Mouse (Mus musculus) heart, embryonic 10.5 days (tissue): ENCODE measurements around the gene Cdh24. TPM values are rescaled to one million over a fixed set of nuclear protein-coding genes. Genes with fewer than 3 reads are reported as not detected.
A peak's percentile ranks its signal among the peaks of the same experiment; 100 is the strongest.

Source experiments
- DNase-seq: peaks from one replicate; pipeline ENCODE4 v3.0.0-alpha.2; 2017; ENCODE audit warnings: low spot score
- H3K27ac ChIP-seq: fragments of 300-500 bp; sonication (generic); 2 replicates; pipeline ENCODE4 v1.5.1; 2016; ENCODE audit warnings: mild to moderate bottlenecking
- H3K27me3 ChIP-seq: fragments of 300-500 bp; sonication (generic); 2 replicates; pipeline ENCODE4 v1.6.1; 2016; ENCODE audit warnings: mild to moderate bottlenecking; ENCODE audit not compliant: poor library complexity, insufficient read depth, severe bottlenecking
- H3K36me3 ChIP-seq: fragments of 300-500 bp; sonication (generic); 2 replicates; pipeline ENCODE4 v1.6.1; 2016; ENCODE audit warnings: mild to moderate bottlenecking, moderate library complexity
- H3K4me1 ChIP-seq: fragments of 300-500 bp; sonication (generic); 2 replicates; pipeline ENCODE4 v1.6.1; 2016; ENCODE audit warnings: mild to moderate bottlenecking
- H3K4me3 ChIP-seq: fragments of 300-500 bp; sonication (generic); 2 replicates; pipeline ENCODE4 v1.5.1; 2016; ENCODE audit warnings: mild to moderate bottlenecking, moderate library complexity
- H3K9me3 ChIP-seq: fragments of 300-500 bp; sonication (generic); 2 replicates; pipeline ENCODE4 v1.6.1; 2016; ENCODE audit warnings: mild to moderate bottlenecking, moderate library complexity
- WGBS: fragments of 180-500 bp; shearing (Covaris S2); methylation state at CpG from one replicate; pipeline ENCODE4 v1.1.7; 2016; 5-methylcytosine and 5-hydroxymethylcytosine counted together
- polyA plus RNA-seq: library from polyadenylated mRNA; unstranded; fragments of >200 nt; fragmentation: Nextera tagmentation; extraction: Ambion mirVana; gene quantifications from 2 replicates; pipeline ENCODE4 v1.2.1, GENCODE M21; 2016

Cdh24 gene
- polyA plus RNA-seq: 2.5 and 4.4 TPM in 2 replicates

GRCm38 (mm10) chr14:54641305-54641969, at the start of gene Cdh24:
Cdh24 (minus strand) TSS chr14:54641364.
- under 1% methylated on average over 51 of the region's 52 CpGs for WGBS
- Histone ChIP-seq H3K36me3 (peaks cover 68% of the 10 kb centered on the region), H3K4me3 (peak within 1 kb of the TSS; percentile 84), H3K27me3 (no peaks in the 10 kb centered on the region), H3K9me3 (no peaks in the 10 kb centered on the region), H3K4me1 (peaks cover 36% of the 10 kb centered on the region), H3K27ac (peak within 1 kb of the TSS; percentile 91)
- peak; percentile 94 for DNase-seq

GRCm38 (mm10) chr14:54687251-54687650, 46.1 kb upstream of the Cdh24 start:
- DNase-seq: no peak
- no peaks in the 10 kb centered on the region for H3K9me3 ChIP-seq
- WGBS: 9% methylated on average over 8 of the region's 8 CpGs
- H3K27ac ChIP-seq: peak overlapping the region; percentile 98
- H3K4me1 ChIP-seq: peaks cover 20% of the 10 kb centered on the region
- no peaks in the 10 kb centered on the region for H3K27me3 ChIP-seq
- H3K4me3 ChIP-seq: peak overlapping the region; percentile 93
- H3K36me3 ChIP-seq: peaks cover 37% of the 10 kb centered on the region

- under 1% methylated on average over 44 of the region's 44 CpGs for whole genome bisulfite sequencing
- DNase-seq: peak; percentile 100
- Histone ChIP-seq H3K27me3 (no peaks in the 10 kb centered on the region), H3K9me3 (no peaks in the 10 kb centered on the region), H3K4me3 (peak within 1 kb of the TSS; percentile 93), H3K4me1 (peaks cover 20% of the 10 kb centered on the region), H3K27ac (peak within 1 kb of the TSS; percentile 98), H3K36me3 (peaks cover 43% of the 10 kb centered on the region)
These were observed 45.5 kb upstream of the Cdh24 start, which contains the start of gene Acin1 for GRCm38 (mm10) chr14:54686522-54687143. Acin1 (minus strand) TSS chr14:54686931.

GRCm38 (mm10) chr14:54686063-54686521, 44.9 kb upstream of the Cdh24 start, which contains the start of gene 1700123O20Rik:
1700123O20Rik (plus strand) TSS chr14:54686216.
- Histone ChIP-seq H3K4me3 (peak within 1 kb of the TSS; percentile 93), H3K27me3 (no peaks in the 10 kb centered on the region), H3K9me3 (no peaks in the 10 kb centered on the region), H3K4me1 (peaks cover 20% of the 10 kb centered on the region), H3K27ac (peak within 1 kb of the TSS; percentile 98), H3K36me3 (peaks cover 47% of the 10 kb centered on the region)
- 0% methylated on average over 41 of the region's 41 CpGs for WGBS
- peak; percentile 96 for DNase-seq

GRCm38 (mm10) chr14:54685471-54685870, 44.3 kb upstream of the Cdh24 start:
- H3K9me3 ChIP-seq: no peaks in the 10 kb centered on the region
- DNase-seq: no peak
- no peaks in the 10 kb centered on the region for H3K27me3 ChIP-seq
- WGBS: 11% methylated on average over 8 of the region's 8 CpGs
- H3K4me1 ChIP-seq: peaks cover 20% of the 10 kb centered on the region
- H3K27ac ChIP-seq: peak overlapping the region; percentile 98
- peak overlapping the region; percentile 93 for H3K4me3 ChIP-seq
- H3K36me3 ChIP-seq: peaks cover 45% of the 10 kb centered on the region

- no peak overlapping the region for H3K27ac ChIP-seq
- no peaks in the 10 kb centered on the region for H3K27me3 ChIP-seq
- 90% methylated on average over 3 of the region's 3 CpGs for WGBS
- no peak for DNase-seq
- H3K4me3 ChIP-seq: no peak overlapping the region
- H3K9me3 ChIP-seq: no peaks in the 10 kb centered on the region
- peaks cover 55% of the 10 kb centered on the region for H3K36me3 ChIP-seq
- H3K4me1 ChIP-seq: peaks cover 9% of the 10 kb centered on the region
These were observed 41.2 kb upstream of the Cdh24 start for GRCm38 (mm10) chr14:54682396-54682795.

- DNase-seq: no peak
- no peaks in the 10 kb centered on the region for H3K4me1 ChIP-seq
- H3K9me3 ChIP-seq: no peaks in the 10 kb centered on the region
- no peaks in the 10 kb centered on the region for H3K27me3 ChIP-seq
- peaks cover 88% of the 10 kb centered on the region for H3K36me3 ChIP-seq
- H3K27ac ChIP-seq: no peak overlapping the region
- 89% methylated on average over 16 of the region's 16 CpGs for WGBS
- H3K4me3 ChIP-seq: no peak overlapping the region
These were observed 37.6 kb upstream of the Cdh24 start for GRCm38 (mm10) chr14:54678657-54679304.

- no peak overlapping the region for H3K4me3 ChIP-seq
- H3K36me3 ChIP-seq: peaks cover 86% of the 10 kb centered on the region
- no peaks in the 10 kb centered on the region for H3K4me1 ChIP-seq
- WGBS: 91% methylated on average over 5 of the region's 5 CpGs
- no peaks in the 10 kb centered on the region for H3K27me3 ChIP-seq
- no peaks in the 10 kb centered on the region for H3K9me3 ChIP-seq
- no peak for DNase-seq
- no peak overlapping the region for H3K27ac ChIP-seq
These were observed 35.1 kb upstream of the Cdh24 start for GRCm38 (mm10) chr14:54676290-54676689.

GRCm38 (mm10) chr14:54674317-54674716, 33.2 kb upstream of the Cdh24 start:
- H3K27me3 ChIP-seq: no peaks in the 10 kb centered on the region
- H3K4me3 ChIP-seq: no peak overlapping the region
- peaks cover 78% of the 10 kb centered on the region for H3K36me3 ChIP-seq
- no peak overlapping the region for H3K27ac ChIP-seq
- DNase-seq: no peak
- H3K4me1 ChIP-seq: no peaks in the 10 kb centered on the region
- 81% methylated on average over 2 of the region's 2 CpGs for WGBS
- H3K9me3 ChIP-seq: no peaks in the 10 kb centered on the region

- no peaks in the 10 kb centered on the region for H3K27me3 ChIP-seq
- no peaks in the 10 kb centered on the region for H3K4me1 ChIP-seq
- H3K9me3 ChIP-seq: no peaks in the 10 kb centered on the region
- no peak for DNase-seq
- H3K27ac ChIP-seq: no peak overlapping the region
- 75% methylated on average over 4 of the region's 4 CpGs for WGBS
- H3K36me3 ChIP-seq: peaks cover 73% of the 10 kb centered on the region
- H3K4me3 ChIP-seq: no peak overlapping the region
These were observed 28.2 kb upstream of the Cdh24 start for GRCm38 (mm10) chr14:54669381-54669780.

GRCm38 (mm10) chr14:54664477-54665222, 23.5 kb upstream of the Cdh24 start:
- peaks cover 94% of the 10 kb centered on the region for H3K36me3 ChIP-seq
- WGBS: 89% methylated on average over 10 of the region's 10 CpGs
- H3K4me3 ChIP-seq: no peak overlapping the region

GRCm38 (mm10) chr14:54660009-54660408, 18.8 kb upstream of the Cdh24 start:
- Histone ChIP-seq H3K27me3 (no peaks in the 10 kb centered on the region), H3K27ac (no peak overlapping the region), H3K4me3 (no peak overlapping the region), H3K36me3 (peaks cover 100% of the 10 kb centered on the region), H3K9me3 (no peaks in the 10 kb centered on the region), H3K4me1 (no peaks in the 10 kb centered on the region)
- DNase-seq: no peak
- WGBS: 85% methylated on average over 2 of the region's 2 CpGs

More at GRCm38 (mm10) chr14:54664477-54665222, 23.5 kb upstream of the Cdh24 start:
- Histone ChIP-seq H3K4me1 (no peaks in the 10 kb centered on the region), H3K27me3 (no peaks in the 10 kb centered on the region), H3K27ac (no peak overlapping the region), H3K9me3 (no peaks in the 10 kb centered on the region)
- DNase-seq: no peak
